Mouse (Mus musculus) monocyte, adult 2 months (primary cell): ENCODE results near the gene Lsmem1.

Experiments used
- DNase-seq, 2 experiments: peaks; one replicate each; pipeline ENCODE4 v3.0.0; 2022; ENCODE audit warnings: low spot score in 2 of 2, low read depth in 1 of 2

The Lsmem1 gene

DNA sequence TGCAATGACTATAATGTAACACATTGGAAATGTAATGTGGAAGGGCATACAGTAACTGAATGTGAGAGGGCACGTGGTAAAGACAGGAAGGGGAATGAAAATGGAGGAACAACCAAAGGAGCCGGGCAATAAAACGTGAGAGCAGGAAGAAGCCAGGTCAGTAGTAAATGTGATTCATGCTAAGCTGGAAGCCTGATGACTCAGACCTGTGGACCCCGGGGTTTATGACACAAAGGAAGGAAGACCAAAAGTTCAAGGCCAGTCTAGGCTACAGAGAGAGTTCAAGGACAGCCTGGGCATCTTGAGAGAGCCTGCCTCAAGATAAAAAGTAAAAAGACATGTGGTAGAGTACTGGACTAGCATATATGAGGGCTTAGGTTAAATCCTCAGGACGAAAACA, 52.8 kb downstream of the Lsmem1 start:
- DNase-seq, result no peak

DNA sequence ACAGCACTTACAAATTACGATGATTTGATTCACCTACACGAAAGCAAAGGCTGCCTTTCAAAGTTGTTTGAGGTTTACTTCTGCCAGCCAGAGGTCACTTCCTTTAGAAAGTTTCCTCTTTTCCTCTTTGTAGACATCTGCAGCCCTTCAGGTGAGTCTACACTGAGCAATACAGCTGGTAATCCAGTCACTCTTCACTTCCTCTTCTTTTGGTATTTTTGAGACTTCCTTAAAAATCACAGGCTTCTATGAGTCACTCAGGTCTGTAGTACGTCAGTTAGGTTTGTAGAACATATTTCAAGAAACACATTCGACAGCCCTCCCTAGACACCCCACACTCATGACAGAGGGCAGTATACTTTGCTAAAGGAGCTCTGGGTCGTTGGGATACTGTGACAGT, 58.6 kb downstream of the Lsmem1 start:
- no peak for DNase-seq

DNA sequence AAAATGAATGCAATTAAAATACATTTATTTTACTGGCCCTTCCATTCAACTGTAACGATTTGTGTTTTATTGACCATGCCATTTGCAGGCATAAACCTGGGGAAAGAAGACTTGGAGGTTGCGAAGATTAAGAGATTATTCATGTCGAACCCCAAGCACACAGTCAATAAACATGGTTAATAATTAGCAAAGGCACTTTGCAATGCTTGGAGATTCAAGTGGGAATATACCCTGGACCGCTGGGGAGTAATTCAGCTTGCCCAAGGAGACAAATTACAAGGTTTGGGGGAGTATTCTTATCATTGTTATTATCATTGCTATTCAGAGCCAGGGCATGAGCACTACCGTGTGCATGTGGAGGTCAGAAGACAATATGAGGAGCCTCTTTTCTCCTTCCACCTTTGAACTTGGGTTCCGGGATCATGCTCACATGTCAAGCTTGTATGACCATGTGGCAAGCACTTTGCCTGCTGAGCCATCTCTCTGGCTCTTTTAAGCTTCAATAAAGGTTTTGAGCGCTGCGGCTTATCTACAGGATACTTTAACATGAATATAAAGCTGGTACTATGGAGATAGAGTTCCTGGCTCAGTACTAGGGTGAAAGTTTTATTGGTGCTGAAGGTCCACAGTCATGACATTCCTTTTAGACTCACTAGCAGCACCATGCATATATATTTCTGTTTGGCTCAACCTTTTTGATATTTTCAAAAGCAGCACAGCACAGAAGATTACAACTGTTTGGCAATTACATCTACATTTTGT, 59.6 kb downstream of the Lsmem1 start:
- DNase-seq, result no peak

DNA sequence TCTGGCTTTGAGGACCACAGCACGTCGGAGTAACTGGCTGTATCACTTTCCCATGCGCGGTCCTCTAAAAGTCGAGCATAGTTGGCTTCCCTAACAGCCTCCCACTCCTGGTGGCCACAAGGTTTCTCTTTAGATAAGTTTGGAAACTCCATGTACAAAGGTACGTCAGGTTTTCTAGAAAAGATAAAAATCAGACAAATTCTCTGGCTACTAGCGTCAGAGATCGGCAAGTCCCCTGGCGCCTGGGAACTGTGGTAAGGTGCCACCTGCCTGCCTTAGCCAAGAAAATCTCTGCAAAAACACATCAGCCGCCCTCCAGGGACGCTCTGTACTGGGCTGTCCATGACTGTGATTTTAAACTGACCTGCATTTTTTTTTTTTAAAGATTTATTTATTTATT, 64.8 kb downstream of the Lsmem1 start:
- no peak for DNase-seq

DNA sequence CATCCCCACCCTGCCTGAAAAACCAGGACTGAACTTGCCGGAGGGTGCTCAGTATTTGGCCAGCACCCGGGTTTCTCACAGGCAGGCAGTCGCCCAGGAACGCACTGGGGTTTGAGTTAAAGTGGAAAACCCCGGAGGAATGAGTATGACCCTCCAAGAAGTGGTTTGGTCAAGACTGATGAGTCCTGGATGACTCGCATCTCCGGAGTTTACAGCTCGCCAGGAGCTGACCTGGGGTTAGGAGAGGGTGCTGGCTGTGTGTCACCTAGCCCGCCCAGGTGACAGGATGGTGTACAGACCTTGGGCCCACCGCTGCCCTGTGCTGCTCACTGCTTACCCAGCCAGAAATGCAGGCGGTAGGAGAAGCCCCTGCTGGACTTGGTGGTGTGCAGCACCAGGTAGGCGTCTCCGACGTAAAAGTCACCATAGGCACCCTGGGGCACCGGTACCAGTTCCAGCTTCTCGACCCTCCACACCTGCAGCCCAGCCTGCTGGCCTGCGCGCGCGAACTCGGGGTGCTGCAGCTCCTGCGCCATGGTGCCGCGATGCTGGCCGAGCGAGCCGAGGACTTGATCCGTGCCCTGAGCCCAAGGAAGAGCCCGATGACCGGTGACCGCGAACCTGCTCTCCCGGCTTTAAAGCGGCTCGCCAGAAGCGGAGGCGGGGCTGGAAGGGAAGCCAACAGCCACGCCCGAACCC, 65.6 kb downstream of the Lsmem1 start, which contains the start of gene Scin:
Gene Scin (minus strand): TSS at position 656 of the 699 bp plus-strand sequence.
- DNase-seq, result no peak

DNA sequence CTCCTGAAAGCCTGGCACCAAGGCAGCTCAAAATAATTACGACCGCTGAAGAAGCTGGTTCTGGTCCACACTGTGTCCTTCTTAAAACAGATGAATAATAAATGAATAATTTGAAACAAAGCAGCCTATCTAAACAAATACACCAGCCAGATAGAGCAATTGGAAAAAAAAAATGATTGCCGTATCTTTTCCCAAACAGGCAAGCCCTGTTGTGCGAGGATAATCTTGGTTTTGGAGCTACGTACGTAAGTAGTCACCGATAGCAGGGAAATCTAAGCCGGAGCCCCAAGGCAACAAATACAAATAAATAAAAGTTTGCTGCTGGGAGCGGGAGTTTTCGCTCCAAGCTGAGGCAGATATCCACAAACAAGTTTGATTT, 66.1 kb downstream of the Lsmem1 start:
- no peak for DNase-seq
